Mouse (Mus musculus) CD8-positive naive resting alpha-beta T cell, adult 57 days (primary cell): ENCODE data around the gene Cep57l1. TPM values are rescaled to one million over a fixed set of nuclear protein-coding genes. Genes with fewer than 3 reads are reported as not detected.

Source experiments
- total RNA-seq: library from RNA; stranded (reverse); gene quantifications from one replicate; pipeline ENCODE4 v1.2.4, GENCODE M21; 2023

The Cep57l1 gene
- 16.5 TPM for total RNA-seq

DNA sequence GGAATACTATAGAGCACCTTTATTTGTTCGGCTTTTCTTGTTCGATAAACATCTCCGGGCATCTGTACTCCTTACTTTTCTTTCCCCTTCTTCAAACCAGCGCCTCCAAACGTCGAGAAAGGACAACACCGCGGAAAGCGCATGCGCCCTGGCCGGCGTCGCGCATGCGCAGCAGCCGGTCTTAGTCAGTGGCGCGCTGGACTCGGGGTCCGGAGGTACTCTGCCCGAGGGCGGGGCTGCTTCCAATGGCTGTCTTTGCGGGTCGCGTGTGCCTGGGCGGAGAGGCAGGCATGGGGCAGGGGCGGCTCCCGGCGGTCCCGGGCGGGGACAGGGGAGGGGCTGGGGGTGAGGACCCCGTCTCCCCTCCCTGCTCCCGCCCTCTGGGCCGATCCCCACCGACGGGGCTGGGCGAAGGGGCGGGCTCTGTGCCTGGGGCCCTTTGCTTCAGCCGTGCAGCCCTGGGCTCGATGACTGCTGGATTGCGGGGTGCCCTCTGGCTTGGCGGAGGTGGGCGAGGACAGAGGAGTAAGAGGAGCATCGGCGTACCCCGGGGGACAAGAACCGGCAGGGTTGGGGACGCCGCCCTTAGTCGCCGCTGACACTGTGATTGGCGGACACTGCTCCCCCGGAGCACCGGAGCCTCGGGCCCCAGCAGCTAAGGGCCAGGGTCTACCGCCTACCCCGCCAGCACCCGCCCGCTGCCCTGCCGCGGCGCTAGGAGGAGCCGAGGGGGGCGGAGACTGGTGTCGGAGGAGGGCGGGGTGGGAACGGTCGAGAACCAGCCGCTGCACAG, at the start of gene Cep57l1, which contains the start of gene Sesn1:
Gene Cep57l1, minus strand, starts transcription at position 101 of the 793 bp plus-strand sequence.
Gene Sesn1, plus strand, starts transcription at position 165 of the 793 bp plus-strand sequence.

DNA sequence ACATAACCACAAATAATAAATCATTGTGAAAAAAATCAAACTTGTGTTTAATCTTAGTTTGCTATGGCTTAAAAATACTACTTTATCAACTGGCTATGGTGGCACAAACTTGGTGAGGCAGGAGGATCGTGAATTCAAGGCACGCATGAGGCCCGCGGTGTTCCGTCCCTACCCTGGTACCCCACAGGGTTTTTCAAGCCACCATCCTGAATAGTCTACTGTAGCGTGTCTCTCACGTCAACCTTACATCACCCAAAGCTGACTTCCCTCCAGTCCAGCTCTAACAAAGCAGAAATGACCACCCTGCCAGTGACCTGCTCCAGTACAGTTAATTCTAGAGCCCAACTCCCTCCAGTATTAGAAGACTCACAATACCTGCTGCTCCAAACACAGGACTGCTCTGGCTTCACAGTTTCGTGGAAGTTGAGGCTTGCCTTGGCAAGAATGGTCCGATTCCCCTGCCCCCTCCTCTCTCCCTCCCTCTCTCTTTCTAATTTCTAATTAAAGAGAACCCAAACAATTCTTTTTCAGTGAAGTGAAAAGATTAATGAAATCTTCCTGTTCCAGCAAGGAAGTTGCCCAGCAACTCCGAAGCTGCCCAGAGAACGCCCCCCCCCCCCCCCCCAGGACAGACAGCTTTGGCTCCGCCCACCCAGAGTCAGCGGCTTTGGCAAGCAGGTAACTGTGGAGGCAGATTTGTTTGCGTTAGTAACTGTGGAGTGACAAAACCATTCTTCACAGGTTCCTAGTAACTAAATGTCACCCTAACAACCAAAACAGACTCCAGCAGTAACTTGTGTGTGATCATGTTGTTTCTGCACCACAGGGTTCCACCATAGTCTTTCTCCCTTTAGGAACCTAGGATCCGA, 93.4 kb downstream of the Cep57l1 start, which contains the start of gene Ccdc162:
Gene Ccdc162, minus strand, starts transcription at position 606 of the 869 bp plus-strand sequence.

Other genes with a start within 250 kb of the Cep57l1 start
- gene Ccdc162, start 93.2 kb downstream of the Cep57l1 start, total RNA-seq = 3.9 TPM
- 80.9 TPM for gene Sesn1, start 64 bp upstream of the Cep57l1 start, total RNA-seq
- gene Armc2, start 208.6 kb upstream of the Cep57l1 start, total RNA-seq = 0.34 TPM